Mouse (Mus musculus): ENCODE data around the gene Fkbp1b. TPM values are rescaled to one million over a fixed set of nuclear protein-coding genes. Genes with fewer than 3 reads are reported as not detected.
"Not testable (repeated sequence)": the region's sequence is repeated elsewhere in the genome, so short reads cannot be mapped to it uniquely, and the experiment has no call there.

Fkbp1b gene
- polyA plus RNA-seq (2014; fragmentation: Nextera tagmentation; extraction: Ambion mirVana) = 9.4 and 10.0 TPM in 2 replicates

DNA sequence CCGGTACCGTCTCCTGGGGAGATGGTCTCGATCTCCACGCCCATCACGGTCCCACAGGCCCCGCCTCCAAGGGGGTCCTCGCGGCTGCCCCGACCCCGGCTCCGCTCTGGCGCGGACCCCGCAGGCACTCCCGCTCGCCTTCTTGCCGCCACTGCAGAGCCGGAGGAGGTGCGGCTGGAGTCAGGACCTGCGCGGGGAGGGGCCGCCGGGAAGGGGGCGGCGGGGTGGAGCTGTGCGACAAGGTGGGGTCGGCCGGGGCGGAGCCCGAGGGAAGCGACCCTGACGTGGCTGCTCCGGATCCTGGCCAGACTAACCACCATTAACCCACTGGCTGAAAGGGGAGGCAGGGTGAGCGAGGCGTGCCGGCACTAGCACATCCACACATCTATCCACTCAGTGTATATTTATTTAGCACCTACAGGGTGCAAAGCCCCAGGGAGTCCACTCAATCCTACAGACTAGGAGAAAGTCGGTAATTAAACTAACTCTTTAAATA lies at the start of gene Fkbp1b:
Gene Fkbp1b, minus strand, starts transcription at position 200 of the 496 bp plus-strand sequence.
- Histone ChIP-seq H3K4me2 (peak within 1 kb of the TSS; percentile 95), H3K4me1 (ENCODE audit: insufficient read depth) (0 out of 2 replicates have a peak, but pooled peaks cover 7% of the 10 kb centered on the region), H3K4me3 (ENCODE audit: low read depth, low read length) (peak within 1 kb of the TSS; percentile 72), H3K27ac (ENCODE audit: low read depth) (no peak within 1 kb of the TSS), H3K9ac (peak within 1 kb of the TSS; percentile 66), H3K36me3 (ENCODE audit: insufficient read depth) (no peaks in the 10 kb centered on the region), H3K27me3 (ENCODE audit: insufficient read depth, low read length) (0 out of 2 replicates have a peak, but pooled peaks cover 5% of the 10 kb centered on the region), H3K9me3 (ENCODE audit: low read depth, low read length) (no peaks in the 10 kb centered on the region)
- under 1% methylated on average over 37 of the region's 37 CpGs for WGBS
- ATAC-seq (ENCODE audit: insufficient read depth) (peak; percentile 71), DNase-seq (peak; percentile 77)
- no peak for TF ChIP-seq CTCF (IDR thresholded peaks at IDR 0.05; ENCODE audit: low read depth)

DNA sequence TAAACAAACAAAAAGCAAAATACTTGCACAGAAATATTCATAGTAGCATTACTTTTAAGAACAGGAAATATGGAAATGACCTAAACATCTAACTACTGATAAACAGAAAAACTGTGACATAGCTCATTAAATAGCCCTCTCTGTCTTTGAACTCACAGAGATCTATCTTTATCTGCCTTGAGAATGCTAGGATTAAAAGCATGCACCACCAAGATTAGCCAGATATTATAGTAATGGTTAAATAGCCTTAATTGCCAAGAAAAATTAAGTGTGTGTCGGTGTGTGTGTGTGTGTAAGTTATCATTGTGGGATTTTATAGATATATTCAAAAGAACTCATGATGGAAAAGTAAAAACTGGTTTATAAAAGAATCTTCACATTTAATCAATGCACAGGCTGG lies 48.5 kb upstream of the Fkbp1b start:
- 91% methylated on average over 1 of the region's 1 CpGs for WGBS

DNA sequence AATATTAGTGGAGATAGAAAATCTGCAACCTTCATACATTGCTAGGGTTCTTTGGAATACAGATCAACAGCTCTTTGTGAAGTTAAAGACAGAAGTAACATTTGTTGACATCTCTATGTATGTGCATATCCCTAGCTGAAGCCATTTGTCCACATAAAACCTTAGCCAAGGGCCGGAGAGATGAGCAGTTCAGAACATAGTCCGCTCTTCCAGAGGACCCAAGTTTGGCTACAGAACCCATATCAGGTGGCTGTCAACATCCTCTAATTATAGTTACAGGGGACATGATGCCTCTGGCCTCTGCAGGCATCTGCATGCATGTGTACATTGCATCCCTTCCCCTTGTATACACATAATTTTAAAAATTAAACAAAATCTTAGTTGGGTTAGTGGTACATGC lies 47.9 kb upstream of the Fkbp1b start:
- Histone ChIP-seq H3K9me3 (ENCODE audit: low read depth, low read length) (no peaks in the 10 kb centered on the region), H3K4me1 (ENCODE audit: insufficient read depth) (no peaks in the 10 kb centered on the region), H3K4me3 (ENCODE audit: low read depth, low read length) (no peak overlapping the region), H3K4me2 (no peak overlapping the region), H3K36me3 (ENCODE audit: insufficient read depth) (0 out of 2 replicates have a peak, but pooled peaks cover 3% of the 10 kb centered on the region), H3K27me3 (ENCODE audit: insufficient read depth, low read length) (no peaks in the 10 kb centered on the region), H3K9ac (no peak overlapping the region), H3K27ac (ENCODE audit: low read depth) (no peak overlapping the region)
- no peak for TF ChIP-seq CTCF (IDR thresholded peaks at IDR 0.05; ENCODE audit: low read depth)
- ATAC-seq (ENCODE audit: insufficient read depth) = no peak
- 96% methylated on average over 2 of the region's 2 CpGs for WGBS
- no peak for DNase-seq

More for the DNA sequence above, 48.5 kb upstream of the Fkbp1b start:
- Histone ChIP-seq H3K4me1 (ENCODE audit: insufficient read depth) (no peaks in the 10 kb centered on the region), H3K9ac (no peak overlapping the region), H3K9me3 (ENCODE audit: low read depth, low read length) (no peaks in the 10 kb centered on the region), H3K36me3 (ENCODE audit: insufficient read depth) (0 out of 2 replicates have a peak, but pooled peaks cover 3% of the 10 kb centered on the region), H3K4me3 (ENCODE audit: low read depth, low read length) (no peak overlapping the region), H3K4me2 (no peak overlapping the region), H3K27me3 (ENCODE audit: insufficient read depth, low read length) (no peaks in the 10 kb centered on the region), H3K27ac (ENCODE audit: low read depth) (no peak overlapping the region)
- DNase-seq (no peak), ATAC-seq (ENCODE audit: insufficient read depth) (no peak)
- TF ChIP-seq CTCF (IDR thresholded peaks at IDR 0.05; ENCODE audit: low read depth) = no peak

DNA sequence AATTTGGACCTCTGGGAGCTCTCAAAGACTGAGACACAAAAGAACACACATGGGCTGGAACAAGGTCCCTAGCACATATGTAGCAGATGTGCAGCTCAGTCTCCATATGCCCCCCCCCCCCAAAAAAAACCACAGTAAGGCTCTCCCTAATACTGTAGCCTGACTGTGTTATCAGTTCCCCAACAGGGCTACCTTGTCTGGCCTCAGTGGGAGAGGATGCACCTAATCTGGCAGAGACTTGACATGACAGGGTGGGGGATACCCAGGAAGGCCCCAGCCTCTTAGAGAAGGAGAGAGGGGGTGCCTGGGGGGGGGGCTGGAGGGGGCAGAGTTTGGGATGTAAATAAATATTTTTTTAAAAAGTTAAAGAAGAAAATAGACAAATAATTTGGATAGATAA lies 47.3 kb upstream of the Fkbp1b start:
- no peak overlapping the region for H3K27ac ChIP-seq (ENCODE audit: low read depth)
- H3K4me1 ChIP-seq (ENCODE audit: insufficient read depth) = no peaks in the 10 kb centered on the region
- no peaks in the 10 kb centered on the region for H3K36me3 ChIP-seq (ENCODE audit: insufficient read depth)
- H3K4me2 ChIP-seq = no peak overlapping the region
- no peak for TF ChIP-seq CTCF (IDR thresholded peaks at IDR 0.05; ENCODE audit: low read depth)
- no peak overlapping the region for H3K9ac ChIP-seq
- DNase-seq = no peak
- no peaks in the 10 kb centered on the region for H3K9me3 ChIP-seq (ENCODE audit: low read depth, low read length)
- H3K27me3 ChIP-seq (ENCODE audit: insufficient read depth, low read length) = no peaks in the 10 kb centered on the region
- ATAC-seq (ENCODE audit: insufficient read depth) = no peak
- H3K4me3 ChIP-seq (ENCODE audit: low read depth, low read length) = no peak overlapping the region

DNA sequence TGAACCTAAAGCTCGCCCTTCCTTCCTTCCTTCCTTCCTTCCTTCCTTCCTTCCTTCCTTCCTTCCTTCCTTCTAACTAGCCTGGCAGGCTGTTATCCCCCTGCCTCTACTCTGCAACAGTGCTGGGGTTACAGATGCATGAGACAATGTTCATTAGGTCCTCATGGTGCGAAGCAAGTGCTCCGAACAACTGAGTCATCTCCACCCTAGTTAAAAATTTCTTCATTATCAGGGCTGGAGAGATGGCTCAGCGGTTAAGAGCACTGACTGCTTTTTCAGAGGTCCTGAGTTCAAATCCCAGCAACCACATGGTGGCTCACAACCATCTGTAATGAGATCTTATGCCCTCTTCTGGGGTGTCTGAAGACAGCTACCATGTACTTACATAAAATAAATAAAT lies 45.2 kb upstream of the Fkbp1b start:
- not testable (repeated sequence) for H3K27ac ChIP-seq (ENCODE audit: low read depth); H3K9ac ChIP-seq; H3K27me3 ChIP-seq (ENCODE audit: insufficient read depth, low read length); H3K9me3 ChIP-seq (ENCODE audit: low read depth, low read length); H3K4me3 ChIP-seq (ENCODE audit: low read depth, low read length); H3K4me1 ChIP-seq (ENCODE audit: insufficient read depth); ATAC-seq (ENCODE audit: insufficient read depth); H3K4me2 ChIP-seq; DNase-seq
- 91% methylated on average over 4 of the region's 4 CpGs for whole genome bisulfite sequencing
- peaks cover 12% of the 10 kb centered on the region for H3K36me3 ChIP-seq (ENCODE audit: insufficient read depth)

DNA sequence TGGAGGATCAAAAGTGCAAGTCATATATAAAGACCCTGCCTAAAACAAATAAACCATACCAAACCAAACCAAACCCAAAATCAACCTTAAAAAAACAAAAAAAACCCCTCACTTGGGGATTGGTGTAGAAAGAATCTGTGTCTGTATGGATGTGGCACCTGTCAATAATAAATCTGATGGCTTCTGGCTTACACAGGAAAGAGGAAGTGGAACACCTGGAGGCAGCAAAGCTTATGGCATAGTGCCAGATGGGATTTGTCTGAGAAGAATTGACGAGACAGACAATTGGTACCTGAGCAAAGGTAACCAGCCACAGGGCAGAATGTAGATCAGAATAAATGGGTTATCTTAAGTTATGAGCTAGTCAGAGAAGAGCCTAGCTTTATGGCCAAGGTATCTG lies 43.7 kb upstream of the Fkbp1b start:
- whole genome bisulfite sequencing = 66% methylated on average over 1 of the region's 1 CpGs
- no peak for ATAC-seq (ENCODE audit: insufficient read depth)
- TF ChIP-seq CTCF (IDR thresholded peaks at IDR 0.05; ENCODE audit: low read depth) = no peak

DNA sequence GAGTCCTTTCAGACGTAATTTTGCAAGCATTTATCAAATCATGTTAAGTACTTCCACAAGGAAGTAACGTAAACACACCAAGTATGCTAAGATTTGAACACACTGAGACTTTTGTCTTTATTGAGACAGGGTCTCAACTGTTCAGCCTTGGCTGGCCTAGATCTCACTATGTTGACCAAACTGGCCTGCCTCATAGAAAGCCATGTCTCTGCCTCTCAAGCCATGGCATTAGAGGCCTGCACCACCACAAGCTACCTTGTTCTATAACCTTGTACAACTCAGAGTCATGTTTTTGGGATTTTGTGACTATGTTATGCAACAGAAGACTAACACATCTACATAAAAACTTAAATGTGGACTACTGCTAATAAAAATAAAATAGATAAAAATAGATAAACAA lies 40.7 kb upstream of the Fkbp1b start:
- DNase-seq (no peak), ATAC-seq (ENCODE audit: insufficient read depth) (no peak)
- WGBS = 47% methylated on average over 2 of the region's 2 CpGs
- Histone ChIP-seq H3K9me3 (ENCODE audit: low read depth, low read length) (no peaks in the 10 kb centered on the region), H3K4me3 (ENCODE audit: low read depth, low read length) (no peak overlapping the region), H3K9ac (no peak overlapping the region), H3K27ac (ENCODE audit: low read depth) (no peak overlapping the region), H3K4me2 (no peak overlapping the region), H3K36me3 (ENCODE audit: insufficient read depth) (peaks cover 14% of the 10 kb centered on the region), H3K27me3 (ENCODE audit: insufficient read depth, low read length) (no peaks in the 10 kb centered on the region), H3K4me1 (ENCODE audit: insufficient read depth) (no peaks in the 10 kb centered on the region)
- TF ChIP-seq CTCF (IDR thresholded peaks at IDR 0.05; ENCODE audit: low read depth) = no peak

More for the DNA sequence above, 43.7 kb upstream of the Fkbp1b start:
- DNase-seq = no peak
- Histone ChIP-seq H3K27ac (ENCODE audit: low read depth) (no peak overlapping the region), H3K9me3 (ENCODE audit: low read depth, low read length) (no peaks in the 10 kb centered on the region), H3K4me2 (no peak overlapping the region), H3K27me3 (ENCODE audit: insufficient read depth, low read length) (no peaks in the 10 kb centered on the region), H3K36me3 (ENCODE audit: insufficient read depth) (peaks cover 14% of the 10 kb centered on the region), H3K4me3 (ENCODE audit: low read depth, low read length) (no peak overlapping the region), H3K9ac (no peak overlapping the region), H3K4me1 (ENCODE audit: insufficient read depth) (no peaks in the 10 kb centered on the region)
